Mouse (Mus musculus) testis, adult 2 months (tissue): Measurements from ENCODE around the gene Arhgef38. TPM values are rescaled to one million over a fixed set of nuclear protein-coding genes. Genes with fewer than 3 reads are reported as not detected.

Experiments
- H3K27ac ChIP-seq: fragments of 200-500 bp; 2 replicates; pipeline ENCODE4 v1.5.1; 2012; ENCODE audit warnings: low read depth, low read length; ENCODE audit not compliant: control insufficient read depth, insufficient read depth
- H3K27me3 ChIP-seq: fragments of 200-500 bp; 2 replicates; pipeline ENCODE4 v1.6.1; 2012; ENCODE audit warnings: mild to moderate bottlenecking, low read length, moderate library complexity; ENCODE audit not compliant: control insufficient read depth, insufficient read depth
- H3K36me3 ChIP-seq: fragments of 200-500 bp; 2 replicates; pipeline ENCODE4 v1.6.1; 2012; ENCODE audit warnings: mild to moderate bottlenecking, low read length; ENCODE audit not compliant: control insufficient read depth, insufficient read depth
- H3K4me1 ChIP-seq: fragments of 200-500 bp; 2 replicates; pipeline ENCODE4 v1.6.1; 2012; ENCODE audit warnings: low read length; ENCODE audit not compliant: control insufficient read depth, insufficient read depth
- H3K4me3 ChIP-seq: fragments of 200-500 bp; 2 replicates; pipeline ENCODE4 v1.5.1; 2012; ENCODE audit warnings: low read depth, mild to moderate bottlenecking, low read length, moderate library complexity, mixed read lengths; ENCODE audit not compliant: control insufficient read depth
- CTCF ChIP-seq: fragments of 200-500 bp; IDR thresholded peaks from 2 replicates; pipeline ENCODE4 v1.5.1; 2012; ENCODE audit warnings: low read depth, mild to moderate bottlenecking, inconsistent platforms, low read length, moderate library complexity; ENCODE audit not compliant: control insufficient read depth, insufficient read depth, insufficient replicate concordance
- POLR2A ChIP-seq: fragments of 200-500 bp; IDR thresholded peaks from 2 replicates; pipeline ENCODE4 v1.6.1; 2012; ENCODE audit warnings: low read depth, mild to moderate bottlenecking, inconsistent platforms, low read length, moderate library complexity; ENCODE audit not compliant: control insufficient read depth
- polyA plus RNA-seq: library from polyadenylated mRNA; depleted of rRNA; stranded (reverse); fragments of >200 nt; gene quantifications from 2 replicates; pipeline ENCODE4 v1.2.3, GENCODE M21; 2012

Arhgef38 gene
- polyA plus RNA-seq, 1 experiment: not detected

- Histone ChIP-seq H3K4me3 (no peak overlapping the region), H3K4me1 (no peaks in the 10 kb centered on the region), H3K27ac (no peak overlapping the region), H3K27me3 (no peaks in the 10 kb centered on the region), H3K36me3 (no peaks in the 10 kb centered on the region)
- TF ChIP-seq CTCF (no peak), POLR2A (no peak)
Measured at GRCm38 (mm10) chr3:133229594-133229993, 5.2 kb downstream of the Arhgef38 start.

GRCm38 (mm10) chr3:133227258-133228012 is 7.3 kb downstream of the Arhgef38 start:
- peak overlapping the region; percentile 2 for H3K4me3 ChIP-seq
- no peaks in the 10 kb centered on the region for H3K27me3 ChIP-seq
- H3K27ac ChIP-seq: no peak overlapping the region
- no peaks in the 10 kb centered on the region for H3K4me1 ChIP-seq
- TF ChIP-seq POLR2A (no peak), CTCF (no peak)
- H3K36me3 ChIP-seq: no peaks in the 10 kb centered on the region

GRCm38 (mm10) chr3:133218501-133218900 is 16.2 kb downstream of the Arhgef38 start:
- no peak overlapping the region for H3K27ac ChIP-seq
- H3K36me3 ChIP-seq: no peaks in the 10 kb centered on the region
- H3K4me1 ChIP-seq: no peaks in the 10 kb centered on the region
- H3K27me3 ChIP-seq: no peaks in the 10 kb centered on the region
- H3K4me3 ChIP-seq: no peak overlapping the region
- no peak for TF ChIP-seq POLR2A
- no peak for TF ChIP-seq CTCF

- H3K36me3 ChIP-seq: no peaks in the 10 kb centered on the region
- no peaks in the 10 kb centered on the region for H3K4me1 ChIP-seq
- TF ChIP-seq CTCF (no peak), POLR2A (no peak)
- no peaks in the 10 kb centered on the region for H3K27me3 ChIP-seq
- no peak overlapping the region for H3K27ac ChIP-seq
- no peak overlapping the region for H3K4me3 ChIP-seq
Measured at GRCm38 (mm10) chr3:133215198-133215819, 19.4 kb downstream of the Arhgef38 start.

GRCm38 (mm10) chr3:133213434-133214114 is 21.2 kb downstream of the Arhgef38 start:
- H3K4me3 ChIP-seq: no peak overlapping the region
- no peak for TF ChIP-seq CTCF
- TF ChIP-seq POLR2A: no peak
- no peaks in the 10 kb centered on the region for H3K4me1 ChIP-seq
- H3K27ac ChIP-seq: no peak overlapping the region
- no peaks in the 10 kb centered on the region for H3K36me3 ChIP-seq
- no peaks in the 10 kb centered on the region for H3K27me3 ChIP-seq

GRCm38 (mm10) chr3:133211324-133211723 is 23.4 kb downstream of the Arhgef38 start:
- TF ChIP-seq POLR2A (no peak), CTCF (no peak)
- H3K4me1 ChIP-seq: no peaks in the 10 kb centered on the region
- H3K36me3 ChIP-seq: no peaks in the 10 kb centered on the region
- no peak overlapping the region for H3K4me3 ChIP-seq
- H3K27me3 ChIP-seq: no peaks in the 10 kb centered on the region
- no peak overlapping the region for H3K27ac ChIP-seq

GRCm38 (mm10) chr3:133203713-133204112 is 31.0 kb downstream of the Arhgef38 start:
- Histone ChIP-seq H3K4me1 (no peaks in the 10 kb centered on the region), H3K27me3 (no peaks in the 10 kb centered on the region), H3K4me3 (no peak overlapping the region), H3K36me3 (no peaks in the 10 kb centered on the region), H3K27ac (no peak overlapping the region)
- TF ChIP-seq POLR2A: no peak
- TF ChIP-seq CTCF: no peak
